Mouse (Mus musculus): ENCODE results near the gene Saal1. TPM values are rescaled to one million over a fixed set of nuclear protein-coding genes. Genes with fewer than 3 reads are reported as not detected.

Saal1 gene
- total and polyA plus RNA-seq, 3 experiments, result 13.6 to 26.0 TPM; not detected in 1

GRCm38 (mm10) chr7:46710390-46710844 lies at the start of gene Saal1 (continued):
- TF ChIP-seq HCFC1 (IDR thresholded peaks at IDR 0.05; ENCODE audit: low read depth, low read length), result peak; percentile 87
- peak; percentile 77; the same call in 1 of the 2 replicates for TF ChIP-seq MYC (IDR thresholded peaks at IDR 0.05; ENCODE audit: low read depth, low read length)
- TF ChIP-seq GATA1 (IDR thresholded peaks at IDR 0.05; ENCODE audit: low read depth, low read length), result no peak

- no peak for DNase-seq (ENCODE audit: low read depth, low spot score)
- Histone ChIP-seq H3K4me1 (ENCODE audit: control insufficient read depth in 1 of 2, insufficient read depth in 2 of 2, low read length in 2 of 2) (no peaks in the 10 kb centered on the region), H3K36me3 (ENCODE audit: control insufficient read depth in 1 of 2, insufficient read depth in 2 of 2, low read length in 2 of 2) (no peaks in the 10 kb centered on the region), H3K9ac (ENCODE audit: control insufficient read depth, low read depth, low read length, poor library complexity, severe bottlenecking) (no peak within 1 kb of the TSS), H3K4me3 (ENCODE audit: control insufficient read depth in 1 of 2, insufficient read depth in 1 of 2, low read depth in 2 of 2, low read length in 2 of 2) (no peak within 1 kb of the TSS), H3K27me3 (ENCODE audit: control insufficient read depth in 1 of 2, insufficient read depth in 2 of 2, low read length in 2 of 2) (peaks cover 9 to 13% of the 10 kb centered on the region in 2 experiments), H3K27ac (ENCODE audit: control insufficient read depth, low read depth, low read length) (no peak within 1 kb of the TSS), H3K9me3 (replicated peaks; ENCODE audit: insufficient read depth, low read length) (no peaks in the 10 kb centered on the region), H3K79me2 (ENCODE audit: control insufficient read depth, insufficient read depth, low read length, poor library complexity) (no peaks in the 10 kb centered on the region)
- TF ChIP-seq TAL1 (IDR thresholded peaks at IDR 0.05; ENCODE audit: low read length), result no peak
- no peak for TF ChIP-seq GATA1 (IDR thresholded peaks at IDR 0.05; ENCODE audit: low read depth, low read length)
- no peak for TF ChIP-seq POLR2AphosphoS2 (IDR thresholded peaks at IDR 0.05; ENCODE audit: low read length)
- TF ChIP-seq ZNF384 (IDR thresholded peaks at IDR 0.05; ENCODE audit: low read depth, low read length), result no peak
- no peak for TF ChIP-seq MAX (IDR thresholded peaks at IDR 0.05; ENCODE audit: low read length)
Measured at GRCm38 (mm10) chr7:46751490-46751889, 41.0 kb upstream of the Saal1 start, which contains the start of gene Saa2. TSS of gene Saa2 (plus strand) at chr7:46751790.

- TF ChIP-seq E2F4 (IDR thresholded peaks at IDR 0.05; ENCODE audit: borderline replicate concordance, low read depth, low read length), result no peak
- no peak for TF ChIP-seq ZKSCAN1 (IDR thresholded peaks at IDR 0.05; ENCODE audit: low read depth, low read length)
- no peak for TF ChIP-seq NELFE (IDR thresholded peaks at IDR 0.05; ENCODE audit: low read depth, low read length)
- TF ChIP-seq SIN3A (IDR thresholded peaks at IDR 0.05; ENCODE audit: low read length), result no peak
- no peak for TF ChIP-seq UBTF (IDR thresholded peaks at IDR 0.05; ENCODE audit: borderline replicate concordance, insufficient read depth, low read depth, low read length)
- no peak for TF ChIP-seq MEF2A (IDR thresholded peaks at IDR 0.05; ENCODE audit: extremely low read depth, insufficient replicate concordance, low read depth, low read length, poor library complexity, severe bottlenecking)
- TF ChIP-seq MAZ (IDR thresholded peaks at IDR 0.05; ENCODE audit: low read depth, low read length), result no peak
- TF ChIP-seq POLR2AphosphoS2 (IDR thresholded peaks at IDR 0.05; ENCODE audit: low read length), result no peak
- TF ChIP-seq ZMIZ1 (IDR thresholded peaks at IDR 0.05; ENCODE audit: low read depth, low read length), result no peak
- no peak for TF ChIP-seq NRF1 (IDR thresholded peaks at IDR 0.05; ENCODE audit: insufficient read depth, low read depth, low read length, poor library complexity, severe bottlenecking)
- TF ChIP-seq RAD21 (IDR thresholded peaks at IDR 0.05; ENCODE audit: low read depth, low read length), result no peak
- TF ChIP-seq TAL1 (IDR thresholded peaks at IDR 0.05; ENCODE audit: low read length), result no peak
- no peak for TF ChIP-seq MYC (IDR thresholded peaks at IDR 0.05; ENCODE audit: low read depth, low read length)
- Histone ChIP-seq H3K9me3 (replicated peaks; ENCODE audit: insufficient read depth, low read length) (no peaks in the 10 kb centered on the region), H3K27ac (ENCODE audit: control insufficient read depth, low read depth, low read length) (no peak overlapping the region), H3K4me1 (ENCODE audit: control insufficient read depth in 1 of 2, insufficient read depth in 2 of 2, low read length in 2 of 2) (no peaks in the 10 kb centered on the region), H3K36me3 (ENCODE audit: control insufficient read depth in 1 of 2, insufficient read depth in 2 of 2, low read length in 2 of 2) (no peaks in the 10 kb centered on the region), H3K27me3 (ENCODE audit: control insufficient read depth in 1 of 2, insufficient read depth in 2 of 2, low read length in 2 of 2) (peaks cover 15 to 17% of the 10 kb centered on the region in 2 experiments), H3K4me3 (ENCODE audit: control insufficient read depth in 1 of 2, insufficient read depth in 1 of 2, low read depth in 2 of 2, low read length in 2 of 2) (no peak overlapping the region), H3K79me2 (ENCODE audit: control insufficient read depth, insufficient read depth, low read length, poor library complexity) (no peaks in the 10 kb centered on the region), H3K9ac (ENCODE audit: control insufficient read depth, low read depth, low read length, poor library complexity, severe bottlenecking) (no peak overlapping the region)
- no peak for DNase-seq (ENCODE audit: low read depth, low spot score)
Measured at GRCm38 (mm10) chr7:46748459-46748858, 38.0 kb upstream of the Saal1 start.
